Mouse (Mus musculus) thymus, postnatal 4 days (tissue): ENCODE results near the gene March7.

Experiments used
- DNase-seq: peaks from one replicate; pipeline ENCODE4 v3.0.0; 2021

The March7 gene

GRCm38 (mm10) chr2:60289451-60289850, 79.8 kb downstream of the March7 start:
- no peak for DNase-seq

GRCm38 (mm10) chr2:60291381-60291780, 81.7 kb downstream of the March7 start:
- no peak for DNase-seq

DNA sequence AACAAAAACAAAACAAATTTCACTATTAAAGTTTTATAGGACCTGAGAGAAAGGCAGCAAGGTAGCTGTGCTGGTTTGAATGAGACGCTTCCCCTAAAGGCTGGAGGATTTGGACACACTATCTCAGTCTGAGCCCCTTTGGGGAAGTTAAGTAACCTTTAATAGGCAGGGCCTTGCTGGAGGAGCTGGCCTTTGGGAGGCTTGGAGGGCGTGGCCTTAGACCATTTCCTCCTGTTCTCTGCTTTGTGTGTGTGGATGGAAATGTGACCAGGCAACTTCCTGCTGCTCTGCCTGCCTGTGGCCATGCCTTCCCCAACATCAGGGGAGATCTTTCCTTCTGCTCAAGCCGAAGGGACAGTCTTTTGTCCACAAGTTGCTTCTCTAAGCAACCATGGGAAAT, 88.6 kb downstream of the March7 start:
- DNase-seq, result no peak

- DNase-seq, result no peak
These were observed 89.6 kb downstream of the March7 start for GRCm38 (mm10) chr2:60299323-60299722.
